Mouse (Mus musculus): ENCODE data around the gene Btc. TPM values are rescaled to one million over a fixed set of nuclear protein-coding genes. Genes with fewer than 3 reads are reported as not detected.

The Btc gene
- total RNA-seq (2021): under 1 TPM; 0.43 to 0.48 TPM

GRCm38 (mm10) chr5:91402339-91403211 is at the start of gene Btc:
Gene Btc, minus strand, starts transcription at chr5:91402994.
- DNase-seq (ENCODE audit: low spot score in 2 of 2): peak; percentile 27 to 53
- intact Hi-C loops (cut with DNase I): loop anchor here (10.0 kb wide), 1 partner anchor 458 kb away; no protein-coding TSS in a partner anchor

GRCm38 (mm10) chr5:91444981-91445517 is 42.3 kb upstream of the Btc start:
- intact Hi-C loops (cut with DNase I): loop anchor here (10.0 kb wide), 1 partner anchor 490 kb away; no protein-coding TSS in a partner anchor
- DNase-seq (ENCODE audit: low spot score in 2 of 2): peak; percentile 21 to 65

- DNase-seq (ENCODE audit: low spot score in 2 of 2): peak in 1 of 2 experiments; percentile 19
- intact Hi-C loops (cut with DNase I): no loop called here
Observed at GRCm38 (mm10) chr5:91436563-91436962, 33.8 kb upstream of the Btc start.

GRCm38 (mm10) chr5:91434723-91435658 is 32.2 kb upstream of the Btc start:
- DNase-seq (ENCODE audit: low spot score in 2 of 2): no peak
- intact Hi-C loops (cut with DNase I): no loop called here

GRCm38 (mm10) chr5:91428547-91428946 is 25.8 kb upstream of the Btc start:
- intact Hi-C loops (cut with DNase I): no loop called here
- no peak for DNase-seq (ENCODE audit: low spot score in 2 of 2)

- peak; percentile 34 to 81 for DNase-seq (ENCODE audit: low spot score in 2 of 2)
- intact Hi-C loops (cut with DNase I): no loop called here
Observed at GRCm38 (mm10) chr5:91413814-91414213, 11.0 kb upstream of the Btc start.

GRCm38 (mm10) chr5:91404263-91404662 is 1.5 kb upstream of the Btc start:
- DNase-seq (ENCODE audit: low spot score in 2 of 2): no peak
- intact Hi-C loops (cut with DNase I): loop anchor here (10.0 kb wide), 1 partner anchor 459 kb away; no protein-coding TSS in a partner anchor

- DNase-seq (ENCODE audit: low spot score in 2 of 2): no peak
- intact Hi-C loops (cut with DNase I): loop anchor here (10.0 kb wide), 1 partner anchor 458 kb away; no protein-coding TSS in a partner anchor
Observed at GRCm38 (mm10) chr5:91403281-91403680, 487 bp upstream of the Btc start.

- intact Hi-C loops (cut with DNase I): loop anchor here (10.0 kb wide), 1 partner anchor 456 kb away; no protein-coding TSS in a partner anchor
- DNase-seq (ENCODE audit: low spot score in 2 of 2): no peak
Observed at GRCm38 (mm10) chr5:91400493-91401096, 2.2 kb downstream of the Btc start.

- peak in 1 of 2 experiments; percentile 55 for DNase-seq (ENCODE audit: low spot score in 2 of 2)
Observed at GRCm38 (mm10) chr5:91375467-91375866, 27.3 kb downstream of the Btc start.

GRCm38 (mm10) chr5:91368061-91368565 is 34.7 kb downstream of the Btc start:
- peak; percentile 6 to 35 for DNase-seq (ENCODE audit: low spot score in 2 of 2)
- intact Hi-C loops (cut with DNase I): no loop called here

More at GRCm38 (mm10) chr5:91375467-91375866, 27.3 kb downstream of the Btc start:
- intact Hi-C loops (cut with DNase I): no loop called here

GRCm38 (mm10) chr5:91366925-91367324 is 35.9 kb downstream of the Btc start:
- DNase-seq (ENCODE audit: low spot score in 2 of 2): peak; percentile 4 to 67
- intact Hi-C loops (cut with DNase I): no loop called here

- intact Hi-C loops (cut with DNase I): no loop called here
- DNase-seq (ENCODE audit: low spot score in 2 of 2): peak; percentile 13 to 35
Observed at GRCm38 (mm10) chr5:91363274-91363991, 39.4 kb downstream of the Btc start.

GRCm38 (mm10) chr5:91352645-91353044 is 50.1 kb downstream of the Btc start:
- DNase-seq (ENCODE audit: low spot score in 2 of 2): no peak
- intact Hi-C loops (cut with DNase I): no loop called here

- intact Hi-C loops (cut with DNase I): no loop called here
- no peak for DNase-seq (ENCODE audit: low spot score in 2 of 2)
Observed at GRCm38 (mm10) chr5:91345681-91346080, 57.1 kb downstream of the Btc start.

- intact Hi-C loops (cut with DNase I): no loop called here
- no peak for DNase-seq (ENCODE audit: low spot score in 2 of 2)
Observed at GRCm38 (mm10) chr5:91345064-91345463, 57.7 kb downstream of the Btc start.

GRCm38 (mm10) chr5:91341981-91342760 is 60.6 kb downstream of the Btc start:
- no peak for DNase-seq (ENCODE audit: low spot score in 2 of 2)
- intact Hi-C loops (cut with DNase I): no loop called here

- intact Hi-C loops (cut with DNase I): no loop called here
Observed at GRCm38 (mm10) chr5:91334227-91334626, 68.6 kb downstream of the Btc start.

More at GRCm38 (mm10) chr5:91334227-91334626, 68.6 kb downstream of the Btc start:
- no peak for DNase-seq (ENCODE audit: low spot score in 2 of 2)

Data from left cerebral cortex, postnatal 25 days (tissue).